Mouse (Mus musculus): ENCODE measurements around the gene Iqcd. TPM values are rescaled to one million over a fixed set of nuclear protein-coding genes. Genes with fewer than 3 reads are reported as not detected.

The Iqcd gene
- polyA plus RNA-seq, 1 experiment from 2014 or later: 1.7 TPM

GRCm38 (mm10) chr5:120647814-120648491 is 59.1 kb downstream of the Iqcd start:
- no peak for ATAC-seq (ENCODE audit: low read depth)
- peaks cover 49% of the 10 kb centered on the region for H3K27me3 ChIP-seq (replicated peaks; ENCODE audit: control insufficient read depth, insufficient read depth, low read length)
- no peak overlapping the region for H3K4me2 ChIP-seq (ENCODE audit: low read depth, low read length)
- no peak overlapping the region for H3K27ac ChIP-seq (replicated peaks; ENCODE audit: low read depth, low read length)
- WGBS: 39% methylated on average over 12 of the region's 12 CpGs
- H3K4me3 ChIP-seq (ENCODE audit: low read depth, low read length): no peak overlapping the region
- no peaks in the 10 kb centered on the region for H3K4me1 ChIP-seq (ENCODE audit: control insufficient read depth, insufficient read depth, low read length)
- no peak for DNase-seq (ENCODE audit: low spot score)
- no peaks in the 10 kb centered on the region for H3K36me3 ChIP-seq (ENCODE audit: control insufficient read depth, insufficient read depth, low read length)
- H3K9ac ChIP-seq (ENCODE audit: low read depth, low read length): no peak overlapping the region
- no peaks in the 10 kb centered on the region for H3K9me3 ChIP-seq (ENCODE audit: control insufficient read depth, low read length)

DNA sequence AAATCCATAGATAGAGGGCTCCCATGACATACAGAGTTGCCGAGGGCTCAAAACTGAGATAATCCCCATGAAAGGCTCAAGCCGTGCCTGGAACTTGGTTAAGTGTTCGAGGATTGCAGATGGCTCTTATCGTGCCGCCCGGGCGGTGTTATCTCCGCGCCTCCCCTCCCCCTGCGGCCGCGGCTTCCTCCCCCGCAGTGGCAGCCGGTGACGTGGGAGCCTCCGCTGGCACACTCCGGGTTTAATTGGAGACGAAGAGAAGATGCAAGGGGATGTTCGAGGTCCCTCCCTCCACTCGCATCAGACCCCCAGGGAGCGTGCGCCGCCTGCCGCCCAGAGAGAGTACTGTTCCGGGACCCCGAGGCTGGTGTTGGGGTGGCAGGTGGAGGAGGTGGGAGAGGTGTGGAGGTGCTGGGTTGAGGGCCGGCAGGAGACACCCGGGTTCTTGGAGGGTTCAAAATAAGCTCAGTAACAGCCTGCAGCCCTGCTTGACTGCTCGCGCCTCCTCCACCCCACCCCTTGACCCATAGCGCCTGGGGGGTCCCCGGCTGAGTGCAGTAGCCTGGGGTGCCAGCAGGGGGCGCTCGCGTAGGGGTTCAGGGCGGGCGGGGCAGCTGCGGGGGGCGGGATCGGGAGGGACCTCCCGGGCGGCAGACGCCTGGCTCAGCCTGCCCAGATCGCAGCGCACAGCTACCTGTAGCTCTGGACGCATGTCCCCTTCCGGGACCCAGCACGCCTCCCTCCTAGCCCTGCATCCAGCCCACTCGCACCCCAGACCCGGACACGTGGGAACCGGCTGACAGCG is 60.0 kb downstream of the Iqcd start, which contains the start of gene Rasal1:
Rasal1 (plus strand) TSS at position 244 of the 805 bp plus-strand sequence.
- no peak for DNase-seq (ENCODE audit: low spot score)
- peaks cover 49% of the 10 kb centered on the region for H3K27me3 ChIP-seq (replicated peaks; ENCODE audit: control insufficient read depth, insufficient read depth, low read length)
- no peak within 1 kb of the TSS for H3K27ac ChIP-seq (replicated peaks; ENCODE audit: low read depth, low read length)
- WGBS: under 1% methylated on average over 38 of the region's 53 CpGs
- no peaks in the 10 kb centered on the region for H3K36me3 ChIP-seq (ENCODE audit: control insufficient read depth, insufficient read depth, low read length)
- H3K4me2 ChIP-seq (ENCODE audit: low read depth, low read length): peak within 1 kb of the TSS; percentile 50
- no peaks in the 10 kb centered on the region for H3K4me1 ChIP-seq (ENCODE audit: control insufficient read depth, insufficient read depth, low read length)
- H3K9ac ChIP-seq (ENCODE audit: low read depth, low read length): peak within 1 kb of the TSS; percentile 30; the same call in 1 of the 2 replicates
- H3K4me3 ChIP-seq (ENCODE audit: low read depth, low read length): peak within 1 kb of the TSS; percentile 25
- peak; percentile 62; the same call in 1 of the 2 replicates for ATAC-seq (ENCODE audit: low read depth)
- no peaks in the 10 kb centered on the region for H3K9me3 ChIP-seq (ENCODE audit: control insufficient read depth, low read length)

DNA sequence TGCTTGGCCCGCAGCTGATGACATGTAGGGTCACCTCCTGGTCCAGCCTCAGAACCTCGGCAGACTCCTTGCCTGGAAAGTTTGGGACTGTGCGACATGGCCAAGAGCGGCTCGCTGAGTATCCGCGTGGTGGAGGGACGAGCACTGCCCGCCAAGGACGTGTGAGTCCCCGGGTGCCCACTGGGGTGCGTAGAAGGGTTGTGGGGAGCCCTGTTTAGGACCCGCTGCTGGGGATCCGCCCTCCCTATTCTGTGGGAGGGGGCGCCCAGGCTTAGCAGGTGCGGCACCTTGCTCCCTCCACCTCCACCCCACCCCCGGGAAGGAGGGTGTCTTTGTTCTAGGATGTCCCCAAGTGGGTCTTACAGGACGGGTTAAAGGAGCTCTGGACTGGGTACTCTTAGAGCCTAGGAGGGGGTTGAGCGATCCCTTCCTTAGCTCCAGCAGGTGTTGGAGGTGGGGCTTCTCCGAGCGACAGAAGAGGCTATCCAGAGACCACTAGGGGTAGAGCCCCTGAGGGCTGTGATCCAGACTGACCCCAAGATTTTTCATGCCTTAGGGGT is 60.6 kb downstream of the Iqcd start:
- peak overlapping the region; percentile 25 for H3K4me3 ChIP-seq (ENCODE audit: low read depth, low read length)
- no peaks in the 10 kb centered on the region for H3K36me3 ChIP-seq (ENCODE audit: control insufficient read depth, insufficient read depth, low read length)
- ATAC-seq (ENCODE audit: low read depth): peak; percentile 26; the same call in 1 of the 2 replicates
- H3K4me1 ChIP-seq (ENCODE audit: control insufficient read depth, insufficient read depth, low read length): no peaks in the 10 kb centered on the region
- no peaks in the 10 kb centered on the region for H3K9me3 ChIP-seq (ENCODE audit: control insufficient read depth, low read length)
- 2% methylated on average over 14 of the region's 21 CpGs for WGBS
- peak overlapping the region; percentile 50 for H3K4me2 ChIP-seq (ENCODE audit: low read depth, low read length)
- H3K9ac ChIP-seq (ENCODE audit: low read depth, low read length): no peak overlapping the region
- DNase-seq (ENCODE audit: low spot score): no peak
- H3K27me3 ChIP-seq (replicated peaks; ENCODE audit: control insufficient read depth, insufficient read depth, low read length): peaks cover 49% of the 10 kb centered on the region
- H3K27ac ChIP-seq (replicated peaks; ENCODE audit: low read depth, low read length): no peak overlapping the region

DNA sequence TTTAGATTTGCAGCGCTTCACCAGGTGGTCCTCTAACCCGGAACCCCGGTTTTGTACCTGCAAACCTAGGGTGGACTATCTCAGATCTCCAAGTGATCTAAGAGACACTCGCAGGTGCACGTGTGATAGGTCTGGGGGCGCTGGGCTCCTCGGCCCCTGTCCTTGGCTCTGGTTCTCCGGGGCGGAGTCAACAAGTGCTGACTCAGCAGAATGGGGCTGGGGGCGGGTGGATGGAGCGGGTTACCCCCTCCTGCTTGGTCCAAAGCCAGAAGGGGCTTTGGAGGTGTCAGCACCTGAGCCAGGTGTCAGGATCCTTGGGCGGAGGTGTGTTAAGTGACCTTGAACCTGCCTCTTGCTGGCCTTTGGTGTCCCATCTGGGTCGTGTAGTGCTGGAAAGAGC is 61.1 kb downstream of the Iqcd start:
- Histone ChIP-seq H3K4me2 (ENCODE audit: low read depth, low read length) (no peak overlapping the region), H3K9me3 (ENCODE audit: control insufficient read depth, low read length) (no peaks in the 10 kb centered on the region), H3K4me3 (ENCODE audit: low read depth, low read length) (no peak overlapping the region), H3K36me3 (ENCODE audit: control insufficient read depth, insufficient read depth, low read length) (no peaks in the 10 kb centered on the region), H3K27me3 (replicated peaks; ENCODE audit: control insufficient read depth, insufficient read depth, low read length) (peaks cover 49% of the 10 kb centered on the region), H3K27ac (replicated peaks; ENCODE audit: low read depth, low read length) (no peak overlapping the region), H3K9ac (ENCODE audit: low read depth, low read length) (no peak overlapping the region), H3K4me1 (ENCODE audit: control insufficient read depth, insufficient read depth, low read length) (no peaks in the 10 kb centered on the region)
- DNase-seq (ENCODE audit: low spot score): no peak
- no peak for ATAC-seq (ENCODE audit: low read depth)
- WGBS: 28% methylated on average over 13 of the region's 13 CpGs

DNA sequence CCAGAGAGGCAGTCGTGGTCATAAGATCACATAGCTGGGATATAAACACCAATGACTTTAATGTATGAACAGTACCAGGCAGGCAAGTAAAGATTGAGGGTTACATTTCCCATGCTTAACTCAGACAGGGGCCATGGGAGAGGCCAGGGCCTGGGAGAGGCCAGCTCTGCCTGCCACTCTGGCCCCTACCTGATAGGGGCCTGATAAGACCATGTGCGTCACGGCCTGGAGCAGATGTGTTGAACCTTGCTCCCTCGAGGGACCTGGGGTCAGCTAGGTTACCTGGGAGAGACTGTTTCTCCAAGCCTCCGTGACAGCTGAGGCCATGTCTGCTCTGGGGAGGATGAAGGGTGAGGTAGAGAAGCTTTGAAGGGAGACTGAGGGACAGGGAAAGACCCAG is 62.4 kb downstream of the Iqcd start:
- Histone ChIP-seq H3K27ac (replicated peaks; ENCODE audit: low read depth, low read length) (no peak overlapping the region), H3K4me3 (ENCODE audit: low read depth, low read length) (no peak overlapping the region), H3K9ac (ENCODE audit: low read depth, low read length) (no peak overlapping the region), H3K27me3 (replicated peaks; ENCODE audit: control insufficient read depth, insufficient read depth, low read length) (peaks cover 49% of the 10 kb centered on the region), H3K36me3 (ENCODE audit: control insufficient read depth, insufficient read depth, low read length) (no peaks in the 10 kb centered on the region), H3K9me3 (ENCODE audit: control insufficient read depth, low read length) (no peaks in the 10 kb centered on the region), H3K4me2 (ENCODE audit: low read depth, low read length) (no peak overlapping the region), H3K4me1 (ENCODE audit: control insufficient read depth, insufficient read depth, low read length) (no peaks in the 10 kb centered on the region)
- no peak for DNase-seq (ENCODE audit: low spot score)
- ATAC-seq (ENCODE audit: low read depth): no peak
- WGBS: 63% methylated on average over 5 of the region's 5 CpGs

GRCm38 (mm10) chr5:120652915-120653701 is 64.3 kb downstream of the Iqcd start:
- Histone ChIP-seq H3K4me3 (ENCODE audit: low read depth, low read length) (no peak overlapping the region), H3K9ac (ENCODE audit: low read depth, low read length) (no peak overlapping the region), H3K9me3 (ENCODE audit: control insufficient read depth, low read length) (no peaks in the 10 kb centered on the region), H3K4me2 (ENCODE audit: low read depth, low read length) (no peak overlapping the region), H3K27ac (replicated peaks; ENCODE audit: low read depth, low read length) (no peak overlapping the region), H3K27me3 (replicated peaks; ENCODE audit: control insufficient read depth, insufficient read depth, low read length) (peaks cover 35% of the 10 kb centered on the region), H3K36me3 (ENCODE audit: control insufficient read depth, insufficient read depth, low read length) (no peaks in the 10 kb centered on the region), H3K4me1 (ENCODE audit: control insufficient read depth, insufficient read depth, low read length) (no peaks in the 10 kb centered on the region)
- no peak for DNase-seq (ENCODE audit: low spot score)
- 78% methylated on average over 27 of the region's 28 CpGs for WGBS
- no peak for ATAC-seq (ENCODE audit: low read depth)

- no peak for ATAC-seq (ENCODE audit: low read depth)
- Histone ChIP-seq H3K9ac (ENCODE audit: low read depth, low read length) (no peak overlapping the region), H3K4me3 (ENCODE audit: low read depth, low read length) (no peak overlapping the region), H3K27me3 (replicated peaks; ENCODE audit: control insufficient read depth, insufficient read depth, low read length) (peaks cover 27% of the 10 kb centered on the region), H3K4me1 (ENCODE audit: control insufficient read depth, insufficient read depth, low read length) (no peaks in the 10 kb centered on the region), H3K27ac (replicated peaks; ENCODE audit: low read depth, low read length) (no peak overlapping the region), H3K9me3 (ENCODE audit: control insufficient read depth, low read length) (no peaks in the 10 kb centered on the region), H3K36me3 (ENCODE audit: control insufficient read depth, insufficient read depth, low read length) (no peaks in the 10 kb centered on the region), H3K4me2 (ENCODE audit: low read depth, low read length) (no peak overlapping the region)
- 90% methylated on average over 2 of the region's 2 CpGs for WGBS
- no peak for DNase-seq (ENCODE audit: low spot score)
Observed at GRCm38 (mm10) chr5:120653873-120654272, 65.1 kb downstream of the Iqcd start.

- H3K27me3 ChIP-seq (replicated peaks; ENCODE audit: control insufficient read depth, insufficient read depth, low read length): peaks cover 4% of the 10 kb centered on the region; the same call in 1 of the 2 replicates
- no peak for DNase-seq (ENCODE audit: low spot score)
- H3K27ac ChIP-seq (replicated peaks; ENCODE audit: low read depth, low read length): no peak overlapping the region
- no peak overlapping the region for H3K4me2 ChIP-seq (ENCODE audit: low read depth, low read length)
- H3K9ac ChIP-seq (ENCODE audit: low read depth, low read length): no peak overlapping the region
- H3K4me1 ChIP-seq (ENCODE audit: control insufficient read depth, insufficient read depth, low read length): no peaks in the 10 kb centered on the region
- H3K36me3 ChIP-seq (ENCODE audit: control insufficient read depth, insufficient read depth, low read length): no peaks in the 10 kb centered on the region
- no peak for ATAC-seq (ENCODE audit: low read depth)
- H3K9me3 ChIP-seq (ENCODE audit: control insufficient read depth, low read length): no peaks in the 10 kb centered on the region
- no peak overlapping the region for H3K4me3 ChIP-seq (ENCODE audit: low read depth, low read length)
- WGBS: 78% methylated on average over 12 of the region's 12 CpGs
Observed at GRCm38 (mm10) chr5:120656281-120656751, 67.5 kb downstream of the Iqcd start.

Measured in embryonic facial prominence, embryonic 14.5 days (tissue).